Mouse (Mus musculus) frontal cortex, adult (tissue): Measurements from ENCODE around the gene Astn2.

ENCODE experiments used
- ATAC-seq: cut with Nextera tagmentation; 2 replicates; pipeline ENCODE4 v1.9.2; 2017; ENCODE audit warnings: mild to moderate bottlenecking, moderate library complexity, mixed read lengths; ENCODE audit not compliant: low TSS enrichment

The Astn2 gene

GRCm38 (mm10) chr4:65972395-65972794 lies 432.0 kb downstream of the Astn2 start:
- no peak for ATAC-seq

- ATAC-seq: no peak
Measured at GRCm38 (mm10) chr4:65969318-65969717, 435.1 kb downstream of the Astn2 start.

- ATAC-seq: peak; percentile 96
Measured at GRCm38 (mm10) chr4:65964604-65965003, 439.8 kb downstream of the Astn2 start.

DNA sequence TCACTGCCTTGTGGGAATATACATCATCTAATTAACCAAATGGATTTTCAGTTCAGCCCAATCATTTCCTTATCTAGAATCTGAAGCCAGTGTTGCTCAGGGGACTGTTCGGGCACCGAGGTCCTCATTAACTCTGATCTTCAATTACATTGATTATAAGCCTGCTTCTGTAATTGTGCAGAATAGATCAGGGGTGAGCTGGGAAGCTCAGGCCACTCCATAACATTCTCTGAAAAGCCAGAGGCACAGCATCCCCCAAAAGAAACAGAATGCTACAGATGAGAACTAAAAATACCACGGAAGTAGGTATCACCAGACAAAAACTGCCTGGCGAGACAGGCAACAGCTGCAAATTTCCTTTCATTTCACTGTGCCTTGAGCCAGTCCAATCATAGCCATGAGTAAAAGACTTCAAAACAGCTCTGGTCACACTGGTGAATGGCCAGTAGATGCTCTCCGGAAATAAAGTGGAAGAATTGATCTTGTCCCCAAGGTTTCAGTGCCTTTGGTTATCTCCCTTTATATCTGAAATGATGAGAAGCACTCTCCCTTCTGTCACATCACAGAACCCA lies 445.1 kb downstream of the Astn2 start:
- ATAC-seq: peak; percentile 79

DNA sequence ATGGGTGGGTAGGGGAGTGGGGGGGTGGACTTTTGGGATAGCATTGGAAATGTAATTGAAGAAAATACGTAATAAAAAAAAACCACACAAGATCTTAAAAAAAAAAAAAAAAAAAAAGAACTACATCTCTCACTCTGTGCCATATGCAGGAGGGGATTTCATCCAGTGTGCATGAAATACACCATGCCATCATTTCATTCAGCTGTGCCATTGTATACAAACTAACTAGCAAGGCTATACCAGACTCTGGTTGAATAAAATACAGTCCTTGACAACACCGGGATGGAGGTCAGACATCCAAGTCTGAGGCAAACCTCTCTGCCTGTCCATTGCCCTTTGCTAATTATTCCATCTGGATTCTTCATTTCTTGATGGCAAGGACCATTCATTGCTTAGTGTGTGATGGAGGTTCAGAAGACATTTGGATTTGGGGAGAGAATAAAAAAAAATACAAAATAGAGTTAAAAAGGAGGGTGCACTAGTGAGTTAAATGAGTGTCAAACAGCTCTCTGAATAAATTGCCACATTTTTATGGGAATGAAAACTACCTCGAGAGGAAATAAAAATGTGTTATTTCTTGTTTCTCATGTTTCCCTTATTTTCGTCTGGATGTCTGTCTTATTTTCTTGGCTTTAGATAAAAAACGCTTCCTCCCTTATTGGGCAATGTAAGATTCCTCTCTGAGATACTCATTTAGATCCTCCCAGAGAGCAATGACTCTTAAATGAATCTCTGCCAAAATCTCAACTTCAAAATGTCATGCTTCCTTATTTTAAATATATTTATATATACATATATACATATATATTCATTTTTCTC lies 445.8 kb downstream of the Astn2 start:
- ATAC-seq: peak; percentile 91

DNA sequence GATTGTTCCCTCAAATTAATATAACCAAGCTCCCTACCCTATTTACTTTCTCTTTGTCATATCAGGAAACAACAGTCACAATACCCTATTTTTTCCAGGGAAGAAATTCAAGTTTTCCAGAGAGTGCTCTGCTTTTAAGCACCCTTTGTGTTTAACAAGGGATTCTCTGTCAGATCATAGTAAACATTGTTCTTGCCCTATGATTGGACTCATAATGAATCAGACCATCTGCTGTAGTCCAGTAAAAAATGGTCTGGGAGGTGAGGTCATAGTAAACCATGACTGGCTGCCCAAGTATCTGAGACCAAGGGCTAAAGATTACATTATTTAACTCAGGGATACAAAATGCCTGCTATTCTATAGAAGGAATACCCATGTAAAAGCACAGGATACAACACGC lies 452.5 kb downstream of the Astn2 start:
- peak; percentile 78 for ATAC-seq

DNA sequence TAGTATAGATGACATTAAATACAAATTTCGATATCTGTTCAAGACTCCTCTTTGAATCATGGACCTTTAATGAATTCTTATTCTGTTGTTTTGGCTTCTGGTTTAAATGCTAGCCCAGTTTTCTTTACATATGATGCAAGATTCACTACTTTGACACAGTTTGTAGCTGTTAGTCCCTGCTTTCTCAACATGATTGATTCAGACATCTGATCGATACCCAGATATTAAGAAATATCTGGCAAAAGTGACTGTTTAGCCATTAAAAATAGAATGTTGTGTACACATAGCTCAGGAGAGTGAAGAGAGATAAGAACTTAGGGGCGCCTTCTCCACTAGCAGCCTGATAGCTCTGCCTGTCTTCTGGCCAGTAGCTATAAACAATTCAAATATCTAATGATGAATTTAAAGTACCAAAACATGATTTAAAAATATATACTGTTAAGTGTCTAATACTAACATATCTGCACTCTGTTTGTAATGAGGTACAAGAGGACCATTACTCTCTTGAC lies 457.2 kb downstream of the Astn2 start:
- no peak for ATAC-seq

DNA sequence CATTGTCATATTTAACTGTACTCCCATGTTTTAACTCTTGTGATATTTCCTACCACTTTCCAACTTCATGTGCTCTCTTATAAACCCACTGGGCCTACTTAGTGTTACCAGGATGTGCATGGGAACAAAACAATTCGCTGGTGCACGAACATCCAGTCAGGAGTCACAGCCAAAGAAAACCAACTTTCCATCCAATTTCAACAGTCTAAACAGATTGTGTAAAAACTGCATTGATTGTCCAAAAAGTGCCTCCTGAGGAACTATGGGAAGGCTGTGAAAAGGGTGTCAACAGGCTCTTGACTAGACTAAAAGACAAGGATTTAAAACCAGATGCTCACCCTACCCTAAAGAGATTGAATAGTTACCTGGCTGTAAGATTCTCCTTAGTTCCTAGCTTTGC lies 458.4 kb downstream of the Astn2 start:
- ATAC-seq: no peak

GRCm38 (mm10) chr4:65930901-65931300 lies 473.5 kb downstream of the Astn2 start:
- ATAC-seq: no peak

- peak; percentile 78 for ATAC-seq
Measured at GRCm38 (mm10) chr4:65920294-65920693, 484.1 kb downstream of the Astn2 start.

- ATAC-seq: no peak
Measured at GRCm38 (mm10) chr4:65916027-65917008, 488.1 kb downstream of the Astn2 start.

GRCm38 (mm10) chr4:65912247-65912942 lies 492.0 kb downstream of the Astn2 start:
- no peak for ATAC-seq

DNA sequence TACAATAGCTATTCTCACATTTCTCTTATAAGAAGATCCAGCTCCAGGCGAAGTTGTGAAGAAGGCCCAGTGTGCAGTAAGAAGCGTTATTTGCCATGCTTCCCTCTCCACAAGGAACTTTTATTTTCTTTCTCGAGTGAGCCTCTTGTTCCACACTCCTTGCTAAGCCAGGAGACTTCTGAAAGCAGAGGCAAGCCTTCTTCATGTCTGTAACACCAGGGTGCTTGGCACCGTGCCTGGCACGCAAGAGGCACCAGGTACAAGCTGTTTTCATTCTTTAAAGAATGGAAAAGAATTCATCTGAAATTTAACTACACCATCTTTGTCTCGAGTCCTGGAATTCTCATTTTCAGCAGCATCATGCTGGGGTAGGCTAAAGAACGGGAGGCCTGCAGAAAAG lies 496.8 kb downstream of the Astn2 start:
- peak; percentile 9; the same call in 1 of the 2 replicates for ATAC-seq

DNA sequence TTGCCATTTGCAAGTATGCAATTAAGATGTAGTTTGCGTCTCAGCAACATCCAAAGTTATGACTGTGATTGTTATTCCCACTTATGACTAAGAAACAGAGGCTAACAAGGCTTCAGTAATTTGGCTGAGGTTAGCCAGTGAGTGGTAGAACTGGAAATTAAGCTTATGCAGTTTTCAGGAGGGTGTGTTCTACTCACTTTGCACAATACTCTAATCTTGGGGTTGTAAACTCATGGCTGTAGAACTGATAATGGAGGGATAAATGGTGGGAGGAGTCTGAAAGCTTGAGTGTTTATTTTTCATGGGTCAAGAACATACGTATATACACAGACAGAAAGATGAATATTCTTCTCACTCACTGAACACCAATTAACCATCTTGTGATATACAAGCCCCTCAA lies 499.4 kb downstream of the Astn2 start:
- no peak for ATAC-seq

DNA sequence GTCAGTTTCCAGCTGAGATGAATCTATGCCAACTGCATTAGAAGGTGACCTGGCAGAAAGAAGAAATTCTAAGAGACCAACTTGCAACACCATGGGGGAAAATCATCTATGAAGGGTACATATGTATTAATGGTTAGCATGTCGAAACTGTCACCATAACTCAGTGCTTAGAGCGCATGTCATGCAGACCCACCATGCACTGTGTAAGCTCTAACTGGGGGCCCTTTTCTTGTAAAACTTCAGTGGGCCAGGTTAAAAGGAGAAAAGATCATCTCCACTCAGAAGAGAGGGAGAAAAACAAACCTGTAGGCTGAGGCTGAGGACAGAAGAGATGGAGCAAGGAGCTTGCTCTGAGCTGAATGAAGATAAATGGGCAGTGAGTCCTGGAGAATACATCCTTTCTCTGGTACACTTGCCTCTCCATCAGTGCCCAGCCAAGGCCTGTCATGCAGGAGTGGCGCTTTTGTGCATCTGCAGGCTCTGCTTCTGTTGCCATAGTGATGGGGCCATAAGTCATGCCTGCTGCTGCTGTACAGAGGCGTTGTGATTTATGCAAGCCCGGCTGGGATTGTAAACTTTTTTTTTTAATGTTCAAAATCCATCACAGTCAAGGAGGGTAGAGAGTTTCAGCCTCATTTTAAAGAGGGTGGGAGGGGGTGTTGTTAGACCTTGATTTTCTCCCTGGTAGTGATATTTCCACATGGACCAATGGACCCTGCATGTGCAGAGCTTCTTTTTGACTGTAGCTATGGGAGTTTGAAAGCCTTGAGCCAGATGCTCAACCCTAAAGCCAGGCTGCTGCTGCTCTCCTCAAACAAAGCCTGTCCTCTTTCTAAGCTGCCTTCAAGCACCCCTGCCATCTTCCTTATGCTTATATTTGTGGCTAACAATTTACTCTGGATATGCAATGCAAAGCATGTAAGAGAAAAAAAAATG lies 508.1 kb downstream of the Astn2 start:
- ATAC-seq: peak; percentile 69

DNA sequence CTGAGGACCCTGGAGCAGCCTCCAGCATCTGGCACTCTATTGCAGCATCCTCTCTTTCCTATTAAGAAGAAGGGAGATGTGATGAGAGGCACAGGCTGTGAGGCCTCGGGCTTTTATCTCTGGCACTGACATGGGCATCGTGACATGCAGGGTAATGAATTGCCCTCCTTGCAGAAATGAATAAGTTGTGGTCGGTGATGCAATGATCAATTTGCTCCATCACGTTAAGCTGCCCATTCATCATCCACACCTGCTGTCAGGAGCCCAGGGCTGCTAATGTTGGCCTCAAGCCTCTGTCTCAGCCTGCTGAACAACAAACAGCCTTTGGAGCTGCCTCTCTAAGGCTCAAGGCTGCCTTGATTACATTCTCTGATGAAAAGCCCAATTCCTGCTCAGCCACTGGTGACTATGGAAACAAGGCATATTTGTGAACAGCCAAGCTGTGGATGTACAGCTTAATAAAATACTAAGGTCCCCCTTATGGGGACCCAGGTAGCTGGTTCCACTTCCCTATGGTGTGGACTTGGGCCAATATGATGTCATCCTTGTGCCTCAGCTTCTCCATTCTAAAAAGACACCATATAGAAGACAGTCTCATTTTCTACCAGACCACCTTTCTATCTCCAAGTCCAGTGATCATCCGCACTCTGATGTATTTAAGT lies 515.9 kb downstream of the Astn2 start:
- ATAC-seq: no peak

DNA sequence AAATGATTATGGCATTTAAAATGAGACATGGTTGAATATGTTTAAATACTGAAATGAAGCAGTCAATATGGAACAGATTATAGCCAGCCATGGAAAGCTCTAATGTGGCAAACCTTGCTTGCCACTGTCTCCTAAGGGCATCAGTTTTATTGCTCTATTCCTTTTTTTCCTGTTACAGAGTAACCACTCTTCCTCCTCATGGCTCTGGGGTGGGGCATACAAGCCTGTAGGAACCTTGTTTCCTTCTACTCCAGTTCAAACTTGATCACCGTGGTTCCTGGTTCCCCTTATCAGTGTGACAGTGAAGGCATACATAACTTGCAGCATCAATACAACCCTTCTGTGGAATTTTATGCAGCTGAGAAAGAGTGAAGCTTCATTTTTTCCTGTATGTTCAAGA lies 517.5 kb downstream of the Astn2 start:
- ATAC-seq: no peak

- ATAC-seq: peak; percentile 98
Measured at GRCm38 (mm10) chr4:65885921-65886320, 518.5 kb downstream of the Astn2 start.

- no peak for ATAC-seq
Measured at GRCm38 (mm10) chr4:65874236-65874781, 530.1 kb downstream of the Astn2 start.
